In genomic region chr10:81136706-81137231, GRCm38 (mm10) we compare ENCODE assay signal across 8 mouse cellular contexts. TPM values are rescaled to one million over a fixed set of nuclear protein-coding genes. Genes with fewer than 3 reads are reported as not detected.
DNase-seq lines count a peak whose midpoint lies in the region; ATAC-seq lines count a peak whose summit lies in the region.

No protein-coding gene starts in this region.

- H3K27me3 ChIP-seq in intestine, embryonic 14.5 days (replicated peaks; ENCODE audit: control insufficient read depth, insufficient read depth, low read length), result peaks cover 30% of the 10 kb centered on the region
- peaks cover 5% of the 10 kb centered on the region for H3K27me3 ChIP-seq in liver, embryonic 11.5 days (replicated peaks; ENCODE audit: control insufficient read depth, insufficient read depth, low read length)
- peaks cover 39% of the 10 kb centered on the region for H3K27me3 ChIP-seq in neural tube, embryonic 13.5 days

- H3K4me1 ChIP-seq in intestine, embryonic 14.5 days (replicated peaks; ENCODE audit: control insufficient read depth, insufficient read depth, low read length), result peaks cover 48% of the 10 kb centered on the region
- H3K4me1 ChIP-seq in liver, embryonic 11.5 days (replicated peaks; ENCODE audit: control insufficient read depth, insufficient read depth, low read length), result peaks cover 53% of the 10 kb centered on the region
- H3K4me1 ChIP-seq in neural tube, embryonic 13.5 days (replicated peaks), result peaks cover 53% of the 10 kb centered on the region

- peak overlapping the region; percentile 96 for H3K4me2 ChIP-seq in intestine, embryonic 14.5 days (ENCODE audit: low read length)
- H3K4me2 ChIP-seq in liver, embryonic 11.5 days, result peak overlapping the region; percentile 97
- H3K4me2 ChIP-seq in neural tube, embryonic 13.5 days, result peak overlapping the region; percentile 98

- peak overlapping the region; percentile 84 for H3K4me3 ChIP-seq in intestine, embryonic 14.5 days (ENCODE audit: low read depth, low read length)
- peak overlapping the region; percentile 97 for H3K4me3 ChIP-seq in liver, embryonic 11.5 days (ENCODE audit: low read depth, low read length)
- H3K4me3 ChIP-seq in neural tube, embryonic 13.5 days, result peak overlapping the region; percentile 85

- peak overlapping the region; percentile 97 for H3K9ac ChIP-seq in intestine, embryonic 14.5 days (ENCODE audit: low read length)
- H3K9ac ChIP-seq in liver, embryonic 11.5 days (ENCODE audit: low read depth, low read length), result peak overlapping the region; percentile 99
- H3K9ac ChIP-seq in neural tube, embryonic 13.5 days, result peak overlapping the region; percentile 97

- under 1% methylated on average over 46 of the region's 50 CpGs for whole genome bisulfite sequencing in intestine, embryonic 14.5 days
- under 1% methylated on average over 48 of the region's 50 CpGs for WGBS in liver, embryonic 11.5 days
- under 1% methylated on average over 43 of the region's 50 CpGs for WGBS in neural tube, embryonic 13.5 days

- no peaks in the 10 kb centered on the region for H3K36me3 ChIP-seq in intestine, embryonic 14.5 days (ENCODE audit: control insufficient read depth, insufficient read depth, low read length)
- H3K36me3 ChIP-seq in liver, embryonic 11.5 days (ENCODE audit: control insufficient read depth, insufficient read depth, low read length), result no peaks in the 10 kb centered on the region
- H3K36me3 ChIP-seq in neural tube, embryonic 13.5 days, result no peaks in the 10 kb centered on the region

- intact Hi-C loops in gastrocnemius, postnatal 14 days (cut with DNase I; ENCODE audit: low total_unique reads), result no loop called here

- H3K27ac ChIP-seq in intestine, embryonic 14.5 days (ENCODE audit: low read depth), result peak overlapping the region; percentile 97
- H3K27ac ChIP-seq in liver, embryonic 11.5 days (ENCODE audit: low read depth, low read length), result peak overlapping the region; percentile 100
- peak overlapping the region; percentile 98 for H3K27ac ChIP-seq in neural tube, embryonic 13.5 days (replicated peaks)

- DNase-seq in retina, adult 2 months (ENCODE audit: low read depth, low spot score), result peak; percentile 40
- no peak for DNase-seq in retina, postnatal 1 day
- peak; percentile 82 for DNase-seq in cerebellum, adult 8-10 months
- DNase-seq in gastrocnemius, postnatal 14 days, result peak; percentile 87
- DNase-seq in intestine, embryonic 14.5 days (ENCODE audit: low spot score), result peak; percentile 91
- DNase-seq in liver, embryonic 11.5 days (ENCODE audit: low spot score), result peak; percentile 83
- DNase-seq in thymus, postnatal 10 days (ENCODE audit: low spot score in 2 of 2), result peak; percentile 81 to 84

- peak; percentile 20 for ATAC-seq in intestine, embryonic 14.5 days (replicated peaks; ENCODE audit: low FRiP score, low TSS enrichment, low read depth)
- peak; percentile 3; the same call in 1 of the 2 replicates for ATAC-seq in liver, embryonic 11.5 days (replicated peaks; ENCODE audit: low FRiP score)
- peak; percentile 38 for ATAC-seq in neural tube, embryonic 13.5 days (ENCODE audit: low read depth)

- H3K9me3 ChIP-seq in intestine, embryonic 14.5 days (ENCODE audit: control insufficient read depth, low read length), result no peaks in the 10 kb centered on the region
- H3K9me3 ChIP-seq in liver, embryonic 11.5 days (ENCODE audit: control insufficient read depth, low read length), result no peaks in the 10 kb centered on the region
- no peaks in the 10 kb centered on the region for H3K9me3 ChIP-seq in neural tube, embryonic 13.5 days

RNA-seq across cellular contexts. Expression of gene Zbtb7a, which starts 1.7 kb away (rescaled TPM):
- 10 to 100 TPM; 28.2 to 30.1 TPM for total RNA-seq in gastrocnemius, postnatal 14 days (2021)
- polyA plus RNA-seq in intestine, embryonic 14.5 days (2014; fragmentation: Nextera tagmentation; extraction: Ambion mirVana), result 23.2 and 28.7 TPM in 2 replicates
- polyA plus RNA-seq in liver, embryonic 11.5 days (2014; fragmentation: Nextera tagmentation; extraction: Ambion mirVana), result 31.6 and 34.2 TPM in 2 replicates
- polyA plus RNA-seq in neural tube, embryonic 13.5 days (2015; fragmentation: Nextera tagmentation; extraction: Ambion mirVana), result 12.2 and 14.9 TPM in 2 replicates

RNA-seq across cellular contexts. Expression of gene Pias4, which starts 31.0 kb away (rescaled TPM):
- 10 to 100 TPM; 12.3 to 12.8 TPM for total RNA-seq in gastrocnemius, postnatal 14 days (2021)
- polyA plus RNA-seq in intestine, embryonic 14.5 days (2014; fragmentation: Nextera tagmentation; extraction: Ambion mirVana), result 40.8 and 43.3 TPM in 2 replicates
- polyA plus RNA-seq in liver, embryonic 11.5 days (2014; fragmentation: Nextera tagmentation; extraction: Ambion mirVana), result 41.2 and 50.9 TPM in 2 replicates
- 60.0 and 77.5 TPM in 2 replicates for polyA plus RNA-seq in neural tube, embryonic 13.5 days (2015; fragmentation: Nextera tagmentation; extraction: Ambion mirVana)

RNA-seq across cellular contexts. Expression of gene Map2k2, which starts 31.1 kb away (rescaled TPM):
- total RNA-seq in gastrocnemius, postnatal 14 days (2021), result 100 to 1,000 TPM; 163 to 171 TPM
- polyA plus RNA-seq in intestine, embryonic 14.5 days (2014; fragmentation: Nextera tagmentation; extraction: Ambion mirVana), result 174 and 185 TPM in 2 replicates
- polyA plus RNA-seq in liver, embryonic 11.5 days (2014; fragmentation: Nextera tagmentation; extraction: Ambion mirVana), result 201 and 207 TPM in 2 replicates
- 217 and 244 TPM in 2 replicates for polyA plus RNA-seq in neural tube, embryonic 13.5 days (2015; fragmentation: Nextera tagmentation; extraction: Ambion mirVana)

RNA-seq across cellular contexts. Expression of gene Creb3l3, which starts 38.1 kb away (rescaled TPM):
- total RNA-seq in gastrocnemius, postnatal 14 days (2021), result 1 to 10 TPM in 1 of 2 experiments, under 1 TPM in 1; 0.53 to 1.1 TPM
- polyA plus RNA-seq in intestine, embryonic 14.5 days (2014; fragmentation: Nextera tagmentation; extraction: Ambion mirVana), result 0.65 and 1.0 TPM in 2 replicates
- polyA plus RNA-seq in liver, embryonic 11.5 days (2014; fragmentation: Nextera tagmentation; extraction: Ambion mirVana), result 17.3 and 17.6 TPM in 2 replicates
- 0.27 and 0.90 TPM in 2 replicates for polyA plus RNA-seq in neural tube, embryonic 13.5 days (2015; fragmentation: Nextera tagmentation; extraction: Ambion mirVana)

RNA-seq across cellular contexts. Expression of gene Eef2, which starts 39.7 kb away (rescaled TPM):
- 100 to 1,000 TPM; 892 to 898 TPM for total RNA-seq in gastrocnemius, postnatal 14 days (2021)
- polyA plus RNA-seq in intestine, embryonic 14.5 days (2014; fragmentation: Nextera tagmentation; extraction: Ambion mirVana), result 484 and 490 TPM in 2 replicates
- polyA plus RNA-seq in liver, embryonic 11.5 days (2014; fragmentation: Nextera tagmentation; extraction: Ambion mirVana), result 626 and 647 TPM in 2 replicates
- polyA plus RNA-seq in neural tube, embryonic 13.5 days (2015; fragmentation: Nextera tagmentation; extraction: Ambion mirVana), result 532 and 537 TPM in 2 replicates
